Mouse (Mus musculus) intestine, embryonic 14.5 days (tissue): Measurements from ENCODE around the gene Snw1. TPM values are rescaled to one million over a fixed set of nuclear protein-coding genes. Genes with fewer than 3 reads are reported as not detected.

ENCODE experiments used
- ATAC-seq: fragments of 200-750 bp; cut with Nextera tagmentation; replicated peaks from 2 replicates; pipeline ENCODE4 v1.8.0; 2017; ENCODE audit warnings: low read depth, moderate number of reproducible peaks, moderate TSS enrichment, moderate library complexity; ENCODE audit not compliant: low FRiP score, low TSS enrichment
- DNase-seq: peaks from one replicate; pipeline ENCODE4 v3.0.0-alpha.2; 2018; ENCODE audit warnings: low spot score
- H3K27ac ChIP-seq: fragments of 300-500 bp; sonication (generic); 2 replicates; pipeline ENCODE4 v1.5.1; 2014; ENCODE audit warnings: low read depth, mild to moderate bottlenecking, control low read depth
- H3K27me3 ChIP-seq: fragments of 300-500 bp; sonication (generic); replicated peaks from 2 replicates; pipeline ENCODE4 v1.6.1; 2014; ENCODE audit warnings: low read length, control low read depth; ENCODE audit not compliant: control insufficient read depth, insufficient read depth
- H3K36me3 ChIP-seq: fragments of 300-500 bp; sonication (generic); 2 replicates; pipeline ENCODE4 v1.6.1; 2014; ENCODE audit warnings: low read length, control low read depth; ENCODE audit not compliant: control insufficient read depth, insufficient read depth
- H3K4me1 ChIP-seq: fragments of 300-500 bp; sonication (generic); replicated peaks from 2 replicates; pipeline ENCODE4 v1.6.1; 2014; ENCODE audit warnings: low read length, control low read depth, mixed read lengths; ENCODE audit not compliant: control insufficient read depth, insufficient read depth
- H3K4me2 ChIP-seq: fragments of 300-500 bp; sonication (generic); 2 replicates; pipeline ENCODE4 v1.6.1; 2014; ENCODE audit warnings: low read length
- H3K4me3 ChIP-seq: fragments of 300-500 bp; sonication (generic); 2 replicates; pipeline ENCODE4 v1.5.1; 2014; ENCODE audit warnings: low read depth, low read length, control low read depth, mixed read lengths
- H3K9ac ChIP-seq: fragments of 300-500 bp; sonication (generic); 2 replicates; pipeline ENCODE4 v1.6.1; 2014; ENCODE audit warnings: mild to moderate bottlenecking, low read length
- H3K9me3 ChIP-seq: fragments of 300-500 bp; sonication (generic); 2 replicates; pipeline ENCODE4 v1.6.1; 2016; ENCODE audit warnings: low read length, control low read depth; ENCODE audit not compliant: control insufficient read depth
- WGBS: fragments of 180-500 bp; shearing (Covaris S2); extraction: QIAGEN DNeasy Blood & Tissue Kit; methylation state at CpG from one replicate; pipeline ENCODE4 v1.1.7; 2014; 5-methylcytosine and 5-hydroxymethylcytosine counted together
- polyA plus RNA-seq: library from polyadenylated mRNA; unstranded; fragments of >200 nt; fragmentation: Nextera tagmentation; extraction: Ambion mirVana; gene quantifications from 2 replicates; pipeline ENCODE4 v1.2.1, GENCODE M21; 2014

Snw1 gene
- polyA plus RNA-seq, 1 experiment from 2014 or later, result 121 TPM

DNA sequence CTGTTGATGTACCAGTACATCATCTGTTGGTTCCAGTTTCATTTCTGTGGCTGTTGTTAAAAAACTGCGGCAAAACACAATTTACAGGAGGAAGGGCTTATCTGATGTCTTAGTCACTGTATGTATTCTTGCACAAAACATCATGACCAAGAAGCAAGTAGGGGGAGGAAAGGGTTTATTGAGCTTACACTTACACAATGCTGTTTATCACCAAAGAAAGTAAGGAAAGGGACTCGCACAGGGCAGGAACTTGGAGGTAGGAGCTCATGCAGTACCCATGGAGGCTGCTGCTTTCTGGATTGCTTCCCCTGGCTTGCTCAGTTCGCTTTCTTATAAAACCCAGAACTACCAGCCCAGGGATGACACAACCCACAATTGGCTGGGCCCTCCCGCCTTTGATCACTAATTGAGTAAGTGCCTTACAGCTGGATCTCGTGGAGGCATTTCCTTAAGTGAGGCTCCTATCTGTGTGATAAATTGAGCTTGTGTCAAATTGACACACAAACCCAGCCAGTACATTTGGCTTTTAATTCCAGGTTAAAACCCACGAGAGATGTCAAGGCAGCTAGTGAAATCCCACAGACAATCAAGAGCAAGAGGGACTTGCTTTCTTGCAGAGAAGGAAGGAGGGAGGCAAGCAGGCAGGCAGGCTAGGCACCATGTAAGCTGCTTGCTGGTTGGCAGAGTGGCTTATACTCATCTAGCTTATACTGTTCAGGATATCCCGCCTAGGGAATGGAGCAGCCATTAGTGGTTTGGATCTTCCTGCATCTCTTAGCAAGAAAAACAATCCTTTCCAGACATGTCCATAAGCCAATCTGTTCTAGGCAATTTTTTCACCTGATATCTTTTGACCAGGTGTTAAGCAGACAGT is 1.6 kb downstream of the Snw1 start:
- Histone ChIP-seq H3K4me2 (peak overlapping the region; percentile 79), H3K4me1 (peaks cover 7% of the 10 kb centered on the region), H3K9me3 (no peaks in the 10 kb centered on the region), H3K27ac (no peak overlapping the region), H3K9ac (peak overlapping the region; percentile 97), H3K36me3 (peaks cover 30% of the 10 kb centered on the region), H3K27me3 (no peaks in the 10 kb centered on the region), H3K4me3 (peak overlapping the region; percentile 84)
- 55% methylated on average over 7 of the region's 7 CpGs for WGBS
- ATAC-seq, result no peak
- peak; percentile 53 for DNase-seq

DNA sequence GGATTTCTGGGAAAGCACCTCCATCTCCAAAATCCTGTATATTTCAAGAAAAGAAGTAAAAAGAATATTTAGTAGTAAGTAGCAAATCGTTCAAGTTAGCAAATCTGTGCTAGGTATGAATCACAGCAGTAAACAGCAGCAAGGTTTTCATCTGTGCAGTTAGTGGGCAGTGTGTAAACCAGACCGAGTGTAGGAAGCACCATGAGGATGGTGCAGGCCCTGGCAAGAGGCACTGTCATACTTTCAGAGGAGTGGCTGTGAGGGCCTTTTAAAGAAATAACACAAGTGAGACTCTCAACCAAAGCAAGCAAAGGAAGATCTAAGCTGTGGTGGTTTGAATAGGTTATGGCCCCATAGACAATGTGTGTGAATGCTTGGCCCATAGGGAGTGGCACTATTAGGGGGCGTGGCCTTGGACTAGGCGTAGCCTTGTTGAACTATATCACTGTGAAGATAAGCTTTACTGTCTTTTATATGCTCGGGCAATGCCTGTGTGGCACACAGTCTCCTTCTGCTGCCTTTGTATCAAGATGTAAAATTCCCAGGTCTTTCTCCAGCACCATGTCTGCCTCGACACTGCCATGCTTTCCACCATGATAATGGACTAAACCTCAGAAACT is 7.3 kb downstream of the Snw1 start:
- H3K9me3 ChIP-seq, result no peaks in the 10 kb centered on the region
- peak; percentile 82 for ATAC-seq
- whole genome bisulfite sequencing, result 76% methylated on average over 6 of the region's 6 CpGs
- H3K9ac ChIP-seq, result no peak overlapping the region
- DNase-seq, result no peak
- no peak overlapping the region for H3K4me3 ChIP-seq
- no peaks in the 10 kb centered on the region for H3K4me1 ChIP-seq
- H3K4me2 ChIP-seq, result no peak overlapping the region
- peaks cover 80% of the 10 kb centered on the region for H3K36me3 ChIP-seq
- H3K27me3 ChIP-seq, result no peaks in the 10 kb centered on the region
- H3K27ac ChIP-seq, result no peak overlapping the region

DNA sequence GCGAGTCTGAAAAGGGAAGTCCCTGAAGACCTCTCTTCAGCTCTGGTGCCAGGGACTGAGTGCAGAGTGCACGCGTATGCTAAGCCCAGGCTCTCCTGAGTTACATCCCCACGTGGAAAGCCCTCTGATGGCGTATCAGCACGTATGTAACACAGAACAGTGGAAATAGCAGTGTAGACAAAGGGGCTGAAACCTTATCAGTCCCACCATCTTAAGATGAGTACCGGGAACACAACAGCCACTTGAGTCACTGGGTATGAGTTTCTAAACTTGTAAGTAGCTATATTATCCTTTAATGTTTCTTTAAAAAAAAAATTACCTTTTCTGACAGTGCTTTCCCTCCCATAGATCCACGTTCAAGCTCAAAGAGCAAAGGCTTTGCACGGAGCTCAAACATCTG is 22.6 kb downstream of the Snw1 start:
- Histone ChIP-seq H3K9ac (no peak overlapping the region), H3K4me2 (no peak overlapping the region), H3K36me3 (peaks cover 83% of the 10 kb centered on the region), H3K4me3 (no peak overlapping the region), H3K4me1 (peaks cover 6% of the 10 kb centered on the region; the same call in 1 of the 2 replicates), H3K27me3 (no peaks in the 10 kb centered on the region), H3K9me3 (no peaks in the 10 kb centered on the region), H3K27ac (no peak overlapping the region)
- no peak for DNase-seq
- 87% methylated on average over 9 of the region's 9 CpGs for WGBS
- no peak for ATAC-seq

DNA sequence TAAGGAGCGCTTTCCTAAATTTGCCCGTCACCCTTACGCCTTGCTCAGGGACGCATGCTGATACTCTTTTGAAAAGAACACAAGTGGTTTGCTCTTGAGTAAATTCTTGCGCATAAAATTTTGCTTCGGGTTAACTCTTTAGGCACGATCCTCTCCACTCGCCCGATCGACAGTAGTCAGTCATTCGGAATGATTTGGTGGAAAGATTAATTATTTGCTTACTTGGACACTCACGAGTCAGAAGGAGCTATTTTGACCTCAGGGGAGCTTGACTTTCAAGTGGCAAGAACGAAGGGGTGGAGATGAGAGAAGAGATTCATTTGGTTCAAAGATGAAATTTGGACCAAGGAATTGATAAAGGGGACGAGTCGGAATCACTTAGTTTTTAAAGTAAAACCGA is 27.9 kb downstream of the Snw1 start:
- peak; percentile 14 for ATAC-seq
- peak; percentile 65 for DNase-seq
- H3K9me3 ChIP-seq, result no peaks in the 10 kb centered on the region
- H3K4me3 ChIP-seq, result peak overlapping the region; percentile 99
- H3K27me3 ChIP-seq, result no peaks in the 10 kb centered on the region
- H3K36me3 ChIP-seq, result peaks cover 55% of the 10 kb centered on the region
- no peak overlapping the region for H3K27ac ChIP-seq
- H3K4me2 ChIP-seq, result peak overlapping the region; percentile 93
- WGBS, result 4% methylated on average over 16 of the region's 16 CpGs
- H3K9ac ChIP-seq, result peak overlapping the region; percentile 99
- H3K4me1 ChIP-seq, result peaks cover 8% of the 10 kb centered on the region; the same call in 1 of the 2 replicates

GRCm38 (mm10) chr12:87443700-87444122 is 28.4 kb downstream of the Snw1 start, which contains the start of the genes Slirp and Alkbh1:
Slirp (plus strand) TSS chr12:87443896.
Alkbh1 (minus strand) TSS chr12:87444017.
- H3K4me3 ChIP-seq, result peak within 1 kb of the TSS; percentile 99
- peak; percentile 94 for DNase-seq
- H3K4me2 ChIP-seq, result peak within 1 kb of the TSS; percentile 93
- peaks cover 55% of the 10 kb centered on the region for H3K36me3 ChIP-seq
- peak within 1 kb of the TSS; percentile 88 for H3K27ac ChIP-seq
- H3K4me1 ChIP-seq, result peaks cover 8% of the 10 kb centered on the region; the same call in 1 of the 2 replicates
- no peaks in the 10 kb centered on the region for H3K9me3 ChIP-seq
- under 1% methylated on average over 28 of the region's 28 CpGs for WGBS
- peak within 1 kb of the TSS; percentile 99 for H3K9ac ChIP-seq
- no peaks in the 10 kb centered on the region for H3K27me3 ChIP-seq
- ATAC-seq, result peak; percentile 94

- under 1% methylated on average over 33 of the region's 33 CpGs for WGBS
- peaks cover 56% of the 10 kb centered on the region for H3K36me3 ChIP-seq
- peak; percentile 84 for ATAC-seq
These were observed 28.9 kb downstream of the Snw1 start for GRCm38 (mm10) chr12:87443115-87443699.

DNA sequence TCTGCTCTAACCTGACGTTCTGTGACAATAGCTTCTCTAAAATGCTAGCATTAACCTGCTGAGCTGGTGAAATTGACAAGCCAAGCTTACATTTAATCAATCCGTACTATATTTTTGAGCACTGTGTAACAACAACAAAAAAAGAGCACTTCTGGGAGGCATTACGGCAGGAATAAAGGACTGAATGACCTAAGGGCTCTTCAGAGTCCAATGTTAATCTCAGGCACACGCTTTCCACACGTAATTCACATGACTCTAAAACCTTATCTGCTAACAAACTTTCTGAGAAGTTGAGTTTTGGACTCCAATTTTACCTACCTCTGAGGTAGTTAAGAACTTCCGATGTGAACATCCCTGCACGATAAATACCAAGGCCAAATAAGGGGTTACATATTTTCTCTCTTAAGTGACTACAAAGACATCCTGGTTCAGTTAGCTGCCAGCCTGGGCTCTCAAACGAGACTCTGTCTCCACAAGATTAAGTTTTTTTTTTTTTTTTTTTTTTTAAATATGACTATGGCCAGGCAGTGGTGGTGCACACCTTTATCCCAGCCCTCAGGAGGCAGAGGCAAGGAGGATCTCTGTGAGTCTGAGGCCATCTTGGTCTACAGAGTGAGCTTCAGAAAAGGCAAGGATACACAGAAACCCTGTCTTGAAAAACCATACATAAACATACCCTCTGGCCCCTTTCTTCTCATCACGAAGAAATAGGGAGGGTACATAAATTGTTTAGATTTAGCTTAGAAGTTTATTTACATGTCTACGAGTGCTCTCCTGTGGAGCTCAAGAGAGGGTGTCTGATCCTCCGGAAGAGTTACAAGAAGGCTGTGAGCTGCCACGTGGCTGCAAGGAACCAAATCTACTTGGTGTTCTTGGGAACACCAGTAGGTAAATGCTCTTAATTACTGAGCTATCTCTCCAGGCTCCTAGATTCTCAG is 29.6 kb downstream of the Snw1 start:
- H3K9me3 ChIP-seq, result no peaks in the 10 kb centered on the region
- H3K4me2 ChIP-seq, result peak overlapping the region; percentile 93
- H3K9ac ChIP-seq, result peak overlapping the region; percentile 99
- peak overlapping the region; percentile 88 for H3K27ac ChIP-seq
- peaks cover 56% of the 10 kb centered on the region for H3K36me3 ChIP-seq
- WGBS, result 20% methylated on average over 12 of the region's 12 CpGs
- H3K27me3 ChIP-seq, result no peaks in the 10 kb centered on the region
- peak overlapping the region; percentile 99 for H3K4me3 ChIP-seq
- DNase-seq (no peak), ATAC-seq (no peak)
- peaks cover 8% of the 10 kb centered on the region; the same call in 1 of the 2 replicates for H3K4me1 ChIP-seq

More at GRCm38 (mm10) chr12:87443115-87443699, 28.9 kb downstream of the Snw1 start:
- Histone ChIP-seq H3K9ac (peak overlapping the region; percentile 99), H3K4me2 (peak overlapping the region; percentile 93), H3K4me3 (peak overlapping the region; percentile 99), H3K27me3 (no peaks in the 10 kb centered on the region), H3K4me1 (peaks cover 8% of the 10 kb centered on the region; the same call in 1 of the 2 replicates), H3K27ac (peak overlapping the region; percentile 88), H3K9me3 (no peaks in the 10 kb centered on the region)
- DNase-seq, result no peak
